Mouse (Mus musculus) kidney, adult 10 weeks (tissue): ENCODE data around the gene Gemin7. TPM values are rescaled to one million over a fixed set of nuclear protein-coding genes. Genes with fewer than 3 reads are reported as not detected.

Source experiments
- polyA plus RNA-seq: library from polyadenylated mRNA; stranded (reverse); fragments of 350-450 nt; fragmentation: Illumina TruSeq; extraction: RNeasy Lipid Tissue Mini Kit (QIAGEN cat#74804); gene quantifications from one replicate; pipeline ENCODE4 v1.2.3, GENCODE M21; 2014; ENCODE audit warnings: low read depth, low replicate concordance

The Gemin7 gene
- polyA plus RNA-seq = 19.0 TPM

DNA sequence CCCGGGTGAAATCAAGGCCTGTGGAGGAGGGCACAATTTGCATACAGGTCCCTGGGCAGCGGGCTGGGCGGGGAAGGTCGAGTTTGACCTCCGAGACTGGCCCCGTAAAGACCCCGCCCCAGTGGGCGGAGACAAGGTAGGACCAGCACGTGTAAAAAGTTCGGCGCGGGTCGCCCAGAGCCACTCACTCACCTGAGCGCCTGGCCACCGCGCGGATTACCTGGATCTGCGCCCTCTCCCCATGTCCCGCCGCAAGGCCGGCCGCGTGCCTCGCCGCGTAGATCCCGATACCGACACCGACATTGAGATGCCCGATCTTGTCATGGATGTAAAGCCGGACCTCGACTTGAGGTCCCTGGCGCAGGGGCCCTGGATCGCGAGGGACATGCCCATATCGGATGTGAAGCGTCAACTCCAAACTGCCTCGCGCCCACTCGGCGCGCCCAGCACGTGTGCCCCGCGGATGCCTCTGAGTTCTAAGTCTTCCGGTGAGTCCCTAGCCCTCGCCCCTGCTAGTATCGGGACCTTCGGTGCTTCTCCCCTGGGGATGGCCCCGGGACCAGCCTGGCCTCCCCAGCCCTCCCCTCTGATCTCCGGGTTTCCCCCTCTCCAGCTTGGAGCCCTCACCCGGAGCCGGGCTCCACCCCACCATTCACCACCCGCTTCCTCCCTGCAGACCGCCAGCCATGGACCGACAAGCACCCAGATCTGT lies at the start of gene Gemin7, which contains the start of gene Zfp296:
Gene Gemin7 (minus strand): TSS at position 455 of the 712 bp plus-strand sequence.
Gene Zfp296 (plus strand): TSS at position 147 of the 712 bp plus-strand sequence.

DNA sequence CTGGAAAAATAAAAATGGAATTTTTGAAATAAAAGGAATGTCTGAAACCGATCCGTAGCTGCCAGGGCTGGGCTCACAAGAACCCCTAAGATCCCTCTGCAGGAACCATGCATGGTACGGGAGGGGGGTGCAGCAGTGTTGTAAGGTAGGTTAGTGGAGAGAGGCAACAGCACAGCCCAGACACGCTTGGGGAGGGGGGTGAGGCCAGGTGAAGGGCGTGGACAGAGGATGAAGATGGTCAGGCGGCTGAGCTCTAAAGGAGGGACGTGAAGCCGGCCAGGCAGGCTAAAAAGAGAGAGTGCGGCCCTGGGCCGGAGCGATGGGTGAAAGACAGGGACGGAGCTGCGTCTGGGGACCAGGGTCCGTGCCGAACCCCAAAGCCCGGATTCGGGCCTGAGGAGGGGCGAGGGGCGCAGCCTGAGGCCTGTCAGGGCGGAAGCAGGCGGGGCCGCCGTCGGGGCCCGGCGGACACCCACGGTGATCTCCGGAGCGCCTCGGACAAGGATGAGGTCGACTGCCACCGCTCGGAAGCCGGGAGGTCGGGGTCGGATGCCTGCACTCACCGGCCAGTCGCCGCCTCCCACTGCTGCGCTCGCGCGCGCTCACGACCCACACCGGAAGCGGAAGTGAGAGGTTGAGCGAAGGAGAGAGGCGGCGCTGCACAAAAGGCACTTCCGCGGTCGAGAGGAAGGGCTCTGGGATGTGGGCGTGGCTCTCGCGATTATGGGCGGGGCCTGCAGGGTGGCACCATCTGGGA lies 26.6 kb upstream of the Gemin7 start, which contains the start of gene Clasrp:
Gene Clasrp (minus strand): TSS at position 638 of the 757 bp plus-strand sequence.

DNA sequence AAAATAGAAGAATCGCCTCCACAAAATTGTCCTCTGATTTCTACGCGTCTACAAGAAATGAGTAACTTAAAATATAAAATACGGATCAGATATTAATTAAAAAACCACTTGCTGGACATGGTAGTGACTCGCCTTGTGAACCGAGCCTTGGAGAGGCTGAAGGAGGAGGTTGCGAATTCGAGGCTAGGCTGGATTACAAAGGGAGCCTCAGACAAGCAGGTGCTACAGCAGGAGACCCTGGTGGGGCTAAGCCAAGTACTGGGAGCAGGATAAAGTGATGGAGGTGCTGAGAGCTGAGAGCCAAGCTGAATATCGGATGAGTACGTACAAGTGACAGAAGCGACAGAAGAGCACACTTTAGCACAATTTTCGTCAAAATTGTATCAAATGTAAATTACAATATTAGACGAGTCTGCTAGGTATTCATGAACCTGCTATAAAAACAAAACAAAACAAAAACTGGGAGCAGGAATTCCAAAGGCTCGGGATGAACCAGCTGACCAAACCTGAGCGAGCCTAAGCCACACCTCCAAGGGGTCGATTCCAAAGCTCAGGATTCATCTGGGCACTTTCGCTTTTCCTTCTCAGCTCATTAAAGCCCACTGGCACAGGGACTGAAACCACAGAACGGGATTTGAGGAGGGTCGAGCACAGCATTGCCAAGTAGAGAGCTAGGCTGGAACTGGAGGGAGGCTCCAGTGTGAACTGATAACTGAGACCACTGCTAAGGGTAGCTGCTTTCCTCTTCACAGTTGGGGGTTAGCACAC lies 14.6 kb downstream of the Gemin7 start, which contains the start of gene Ppp1r37:
Gene Ppp1r37 (minus strand): TSS at position 434 of the 768 bp plus-strand sequence.

DNA sequence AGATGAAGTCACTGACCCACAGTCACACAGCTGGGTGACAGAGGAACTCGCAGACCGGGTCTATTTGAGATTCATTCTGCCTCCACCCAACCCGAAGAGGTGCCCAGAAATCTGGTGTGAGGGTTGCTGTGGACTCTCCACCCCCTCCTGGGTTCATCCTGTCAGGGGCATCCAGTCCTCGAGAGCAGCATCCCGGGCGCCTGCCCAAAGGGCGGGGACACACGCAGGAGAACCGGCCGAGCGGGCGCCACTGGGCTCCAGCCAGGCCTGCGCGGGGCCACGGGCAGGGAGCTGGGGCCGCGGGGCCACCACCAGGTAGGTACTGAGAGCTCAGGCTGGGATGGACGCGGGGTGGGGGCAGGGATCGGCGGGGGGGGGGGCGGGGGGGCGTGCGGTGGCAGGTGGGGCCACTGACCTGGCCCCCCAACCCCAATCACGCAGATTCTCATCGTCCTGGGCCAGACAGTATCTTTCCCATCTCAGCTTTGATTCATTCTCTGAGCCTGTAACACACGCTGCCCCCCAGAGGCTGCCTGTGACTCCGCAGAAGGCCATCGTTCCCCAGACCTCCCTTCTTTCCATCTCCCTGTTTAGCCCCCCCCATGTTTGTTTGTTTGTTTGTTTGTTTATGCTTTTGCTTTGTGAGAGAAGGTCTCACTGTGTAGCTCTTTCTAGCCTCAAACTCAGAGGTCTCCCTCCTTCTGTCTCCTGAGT lies 59.6 kb downstream of the Gemin7 start, which contains the start of gene Nkpd1:
Gene Nkpd1 (plus strand): TSS at position 187 of the 714 bp plus-strand sequence.

Other genes with a start within 250 kb of the Gemin7 start
- gene Ercc1, start 232.8 kb downstream of the Gemin7 start, polyA plus RNA-seq = not detected
- gene Cd3eap, start 218.1 kb downstream of the Gemin7 start, polyA plus RNA-seq = 1.2 TPM
- gene Ppp1r13l, start 217.8 kb downstream of the Gemin7 start, polyA plus RNA-seq = not detected
- gene Ercc2, start 195.6 kb downstream of the Gemin7 start, polyA plus RNA-seq = not detected
- not detected for gene Klc3, start 173.5 kb downstream of the Gemin7 start, polyA plus RNA-seq
- gene Ckm, start 172.8 kb downstream of the Gemin7 start, polyA plus RNA-seq = not detected
- 0.89 TPM for gene Mark4, start 118.8 kb downstream of the Gemin7 start, polyA plus RNA-seq
- 1.4 TPM for gene Exoc3l2, start 114.3 kb downstream of the Gemin7 start, polyA plus RNA-seq
- gene Bloc1s3, start 69.2 kb downstream of the Gemin7 start, polyA plus RNA-seq = 4.8 TPM
- not detected for gene Trappc6a, start 69.2 kb downstream of the Gemin7 start, polyA plus RNA-seq
- gene Nkpd1, start 59.8 kb downstream of the Gemin7 start, polyA plus RNA-seq = not detected
- gene Ppp1r37, start 14.5 kb downstream of the Gemin7 start, polyA plus RNA-seq = 0.49 TPM
- gene Zfp296, start 308 bp downstream of the Gemin7 start, polyA plus RNA-seq = not detected
- gene Clasrp, start 26.9 kb upstream of the Gemin7 start, polyA plus RNA-seq = 1.5 TPM
- gene Relb, start 51.8 kb upstream of the Gemin7 start, polyA plus RNA-seq = 0.61 TPM
- gene Clptm1, start 87.4 kb upstream of the Gemin7 start, polyA plus RNA-seq = 26.7 TPM
- gene Apoc2, start 100.3 kb upstream of the Gemin7 start, polyA plus RNA-seq = not detected
- not detected for gene Gm44805, start 103.8 kb upstream of the Gemin7 start, polyA plus RNA-seq
- not detected for gene Apoc4, start 103.9 kb upstream of the Gemin7 start, polyA plus RNA-seq
- gene Apoc1, start 115.1 kb upstream of the Gemin7 start, polyA plus RNA-seq = not detected
- 4.9 TPM for gene Apoe, start 121.6 kb upstream of the Gemin7 start, polyA plus RNA-seq
- 0.28 TPM for gene Tomm40, start 137.8 kb upstream of the Gemin7 start, polyA plus RNA-seq
- 2.4 TPM for gene Nectin2, start 172.9 kb upstream of the Gemin7 start, polyA plus RNA-seq
- 0.36 TPM for gene Bcam, start 193.4 kb upstream of the Gemin7 start, polyA plus RNA-seq
- gene Cblc, start 219.2 kb upstream of the Gemin7 start, polyA plus RNA-seq = 1.1 TPM
- not detected for gene Bcl3, start 245.2 kb upstream of the Gemin7 start, polyA plus RNA-seq